Mouse (Mus musculus) erythroblast, embryonic 14.5 days (primary cell): ENCODE results near the gene Egfem1.

Experiments used
- GATA1 ChIP-seq: IDR thresholded peaks from 2 replicates; pipeline ENCODE4 v1.6.1; 2012; ENCODE audit warnings: low read length, inconsistent platforms, mixed read lengths
- TAL1 ChIP-seq: IDR thresholded peaks from 3 replicates; pipeline ENCODE4 v1.6.1; 2012; ENCODE audit warnings: low read length, inconsistent platforms, mixed read lengths

- TF ChIP-seq GATA1: no peak
- no peak for TF ChIP-seq TAL1
These were observed 285.1 kb downstream of the Egfem1 start for GRCm38 (mm10) chr3:29366907-29367306.
